Mouse (Mus musculus) neural tube, embryonic 13.5 days (tissue): ENCODE results near the gene Phospho1. TPM values are rescaled to one million over a fixed set of nuclear protein-coding genes. Genes with fewer than 3 reads are reported as not detected.
"Not testable (repeated sequence)": the region's sequence is repeated elsewhere in the genome, so short reads cannot be mapped to it uniquely, and the experiment has no call there.

Experiments used
- ATAC-seq: fragments of 200-750 bp; cut with Nextera tagmentation; 2 replicates; pipeline ENCODE4 v1.8.0; 2017; ENCODE audit warnings: low read depth, mild to moderate bottlenecking, moderate TSS enrichment, moderate library complexity
- H3K27ac ChIP-seq: fragments of 300-500 bp; sonication (generic); replicated peaks from 2 replicates; pipeline ENCODE4 v1.5.1; 2015; ENCODE audit warnings: moderate library complexity, mild to moderate bottlenecking, inconsistent platforms
- H3K27me3 ChIP-seq: fragments of 300-500 bp; sonication (generic); 2 replicates; pipeline ENCODE4 v1.6.1; 2015; ENCODE audit warnings: mild to moderate bottlenecking, inconsistent platforms
- H3K36me3 ChIP-seq: fragments of 300-500 bp; sonication (generic); 2 replicates; pipeline ENCODE4 v1.6.1; 2015; ENCODE audit warnings: mild to moderate bottlenecking, inconsistent platforms
- H3K4me1 ChIP-seq: fragments of 300-500 bp; sonication (generic); replicated peaks from 2 replicates; pipeline ENCODE4 v1.6.1; 2015; ENCODE audit warnings: inconsistent platforms
- H3K4me2 ChIP-seq: fragments of 300-500 bp; sonication (generic); 2 replicates; pipeline ENCODE4 v1.6.1; 2015; ENCODE audit warnings: inconsistent platforms, mild to moderate bottlenecking, moderate library complexity
- H3K4me3 ChIP-seq: fragments of 300-500 bp; sonication (generic); 2 replicates; pipeline ENCODE4 v1.5.1; 2015; ENCODE audit warnings: mild to moderate bottlenecking, inconsistent platforms
- H3K9ac ChIP-seq: fragments of 300-500 bp; sonication (generic); 2 replicates; pipeline ENCODE4 v1.6.1; 2015; ENCODE audit warnings: moderate library complexity, mild to moderate bottlenecking, inconsistent platforms
- H3K9me3 ChIP-seq: fragments of 300-500 bp; sonication (generic); 2 replicates; pipeline ENCODE4 v1.6.1; 2016; ENCODE audit warnings: inconsistent platforms
- WGBS: fragments of 180-500 bp; shearing (Covaris S2); methylation state at CpG from one replicate; pipeline ENCODE4 v1.1.7; 2015; 5-methylcytosine and 5-hydroxymethylcytosine counted together
- polyA plus RNA-seq: library from polyadenylated mRNA; unstranded; fragments of >200 nt; fragmentation: Nextera tagmentation; extraction: Ambion mirVana; gene quantifications from 2 replicates; pipeline ENCODE4 v1.2.1, GENCODE M21; 2015

The Phospho1 gene
- polyA plus RNA-seq, 1 experiment from 2014 or later: not detected

DNA sequence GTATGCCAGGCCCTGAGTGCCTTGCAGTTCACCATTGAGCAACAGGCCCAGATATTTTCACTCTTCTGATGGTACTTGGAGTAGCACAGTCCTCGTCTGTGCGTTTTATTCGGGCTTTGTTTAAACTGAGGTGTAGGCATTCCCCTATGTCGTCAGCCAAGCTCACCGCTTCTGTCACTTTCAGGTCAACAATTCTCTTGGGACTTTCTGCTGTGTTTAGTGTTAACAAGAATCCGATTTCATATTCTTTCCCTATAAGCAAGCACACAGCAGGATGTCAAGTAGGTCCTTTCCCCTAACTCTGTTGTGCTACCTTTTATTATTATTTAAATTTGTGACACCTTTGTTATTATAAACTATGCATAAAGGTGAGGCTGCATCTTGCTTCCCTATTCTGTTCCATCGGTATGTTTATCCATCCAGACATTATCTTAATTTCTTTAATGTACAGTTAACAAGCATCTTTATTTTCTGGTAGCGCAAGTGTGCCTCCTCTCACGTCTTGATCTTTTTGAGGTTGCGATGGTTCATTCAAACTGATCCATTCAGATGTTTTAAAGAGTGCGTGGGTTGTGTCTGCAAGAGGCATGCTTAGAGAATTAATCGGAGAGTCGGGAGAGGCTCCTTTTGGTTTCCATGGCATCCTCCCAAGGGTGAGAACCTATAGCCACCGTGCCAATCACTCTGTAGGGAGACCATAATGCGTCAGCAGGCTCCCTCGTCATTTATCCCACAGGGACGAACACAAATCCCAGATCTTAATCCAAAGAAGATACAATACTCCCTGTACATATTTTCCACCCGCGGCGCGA, 33.6 kb downstream of the Phospho1 start:
- Histone ChIP-seq H3K9me3 (no peaks in the 10 kb centered on the region), H3K4me1 (peaks cover 20% of the 10 kb centered on the region), H3K36me3 (no peaks in the 10 kb centered on the region), H3K9ac (peak overlapping the region; percentile 67), H3K27me3 (no peaks in the 10 kb centered on the region), H3K27ac (peak overlapping the region; percentile 93), H3K4me2 (peak overlapping the region; percentile 75), H3K4me3 (peak overlapping the region; percentile 76)
- WGBS: 16% methylated on average over 21 of the region's 21 CpGs
- peak; percentile 34; the same call in 1 of the 2 replicates for ATAC-seq

DNA sequence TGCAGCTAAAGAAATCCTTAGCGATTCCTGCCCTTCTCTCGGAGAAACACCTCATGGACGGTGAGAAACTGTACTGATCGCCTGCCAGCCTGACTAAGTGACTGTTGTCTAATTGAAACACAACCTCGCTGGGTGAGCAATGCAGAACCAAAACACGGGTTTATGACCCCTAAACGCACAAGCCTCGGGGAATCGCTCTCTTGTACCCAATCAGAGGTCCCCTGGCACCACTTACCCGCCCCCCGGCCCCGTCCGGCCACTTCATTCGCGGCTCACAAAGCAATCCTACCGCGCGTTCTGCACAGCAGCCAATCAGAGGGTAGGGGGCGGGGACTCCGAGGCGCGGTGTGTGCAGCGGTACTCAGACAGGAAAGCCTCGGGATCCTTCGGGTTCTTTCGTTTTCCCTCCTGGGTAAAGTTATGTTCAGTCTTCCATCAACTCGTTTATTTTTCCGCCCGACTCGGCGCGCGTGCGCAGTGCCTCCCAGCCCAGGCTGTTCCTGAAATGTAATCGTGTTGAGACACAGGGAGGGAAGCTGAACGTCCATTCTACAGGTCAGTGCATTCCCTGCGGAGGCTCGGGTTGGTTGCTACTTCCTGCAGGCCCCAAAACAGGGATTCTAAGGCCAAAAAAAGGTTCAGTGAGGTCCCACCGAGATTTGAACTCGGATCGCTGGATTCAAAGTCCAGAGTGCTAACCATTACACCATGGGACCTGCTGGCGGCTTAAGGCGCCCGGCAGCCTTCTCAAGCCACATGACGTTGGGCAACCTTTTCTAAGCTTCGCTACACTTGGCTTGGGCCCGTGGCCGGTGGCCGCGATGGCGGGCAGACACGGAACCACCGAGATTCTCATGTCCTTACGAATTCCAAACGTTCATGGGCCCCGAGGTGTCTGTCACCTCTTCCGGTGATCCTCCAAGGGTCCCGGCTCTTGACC, 34.5 kb downstream of the Phospho1 start:
- H3K9me3 ChIP-seq: no peaks in the 10 kb centered on the region
- WGBS: under 1% methylated on average over 58 of the region's 58 CpGs
- H3K9ac ChIP-seq: peak overlapping the region; percentile 67
- H3K27me3 ChIP-seq: no peaks in the 10 kb centered on the region
- peaks cover 20% of the 10 kb centered on the region for H3K4me1 ChIP-seq
- peak overlapping the region; percentile 93 for H3K27ac ChIP-seq
- H3K36me3 ChIP-seq: no peaks in the 10 kb centered on the region
- H3K4me2 ChIP-seq: peak overlapping the region; percentile 75
- peak overlapping the region; percentile 76 for H3K4me3 ChIP-seq
- ATAC-seq: peak; percentile 99

DNA sequence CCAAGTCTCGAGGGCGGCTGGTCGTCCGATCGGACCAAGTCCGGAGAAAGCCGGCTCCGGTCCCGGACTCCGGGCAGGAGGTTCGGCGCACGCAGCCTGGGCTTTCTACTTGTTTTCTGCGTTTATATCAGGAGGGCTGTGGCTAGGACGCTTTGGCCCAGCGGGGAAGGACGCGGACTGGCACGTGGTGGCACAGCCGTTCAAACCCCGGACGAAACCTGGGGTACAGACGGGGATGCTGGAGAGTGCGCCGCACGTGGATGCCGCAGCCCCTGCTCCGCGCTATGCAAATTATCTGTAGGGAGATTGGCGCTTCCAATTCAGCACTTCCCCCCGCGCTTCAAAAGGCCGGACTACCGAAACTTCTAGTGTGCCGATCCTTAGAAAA, 35.2 kb downstream of the Phospho1 start:
- under 1% methylated on average over 35 of the region's 35 CpGs for WGBS

DNA sequence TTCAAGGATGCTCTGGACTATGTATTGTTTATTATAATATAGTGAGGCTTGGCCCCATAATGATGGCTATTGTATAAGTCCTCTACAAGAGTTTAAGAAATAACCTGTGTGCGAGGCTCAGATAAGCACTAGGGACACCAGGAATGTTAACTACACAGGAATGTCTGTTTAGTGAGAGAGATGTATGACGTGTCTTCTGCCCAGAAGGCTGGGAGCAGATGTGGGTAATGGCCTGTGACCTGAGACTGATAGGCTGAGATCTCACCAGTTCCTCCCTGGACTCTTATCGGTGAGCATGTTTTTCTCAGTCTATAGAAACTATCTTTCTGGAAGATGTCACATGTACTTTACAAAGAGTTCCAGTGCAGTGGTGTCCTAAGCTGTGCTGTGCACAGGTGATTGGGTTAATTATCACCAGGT, 35.8 kb downstream of the Phospho1 start:
- Histone ChIP-seq H3K4me2 (peak overlapping the region; percentile 75), H3K4me1 (peaks cover 20% of the 10 kb centered on the region), H3K4me3 (peak overlapping the region; percentile 76), H3K27ac (no peak overlapping the region; the same call in 1 of the 2 replicates), H3K9me3 (no peaks in the 10 kb centered on the region), H3K27me3 (no peaks in the 10 kb centered on the region), H3K36me3 (no peaks in the 10 kb centered on the region), H3K9ac (peak overlapping the region; percentile 67)
- WGBS: 21% methylated on average over 3 of the region's 3 CpGs
- ATAC-seq: no peak

More for the DNA sequence above, 35.2 kb downstream of the Phospho1 start:
- Histone ChIP-seq H3K36me3 (no peaks in the 10 kb centered on the region), H3K27ac (peak overlapping the region; percentile 93), H3K9ac (peak overlapping the region; percentile 67), H3K27me3 (no peaks in the 10 kb centered on the region), H3K4me1 (peaks cover 20% of the 10 kb centered on the region), H3K9me3 (no peaks in the 10 kb centered on the region), H3K4me2 (peak overlapping the region; percentile 75), H3K4me3 (peak overlapping the region; percentile 76)
- ATAC-seq: peak; percentile 75

DNA sequence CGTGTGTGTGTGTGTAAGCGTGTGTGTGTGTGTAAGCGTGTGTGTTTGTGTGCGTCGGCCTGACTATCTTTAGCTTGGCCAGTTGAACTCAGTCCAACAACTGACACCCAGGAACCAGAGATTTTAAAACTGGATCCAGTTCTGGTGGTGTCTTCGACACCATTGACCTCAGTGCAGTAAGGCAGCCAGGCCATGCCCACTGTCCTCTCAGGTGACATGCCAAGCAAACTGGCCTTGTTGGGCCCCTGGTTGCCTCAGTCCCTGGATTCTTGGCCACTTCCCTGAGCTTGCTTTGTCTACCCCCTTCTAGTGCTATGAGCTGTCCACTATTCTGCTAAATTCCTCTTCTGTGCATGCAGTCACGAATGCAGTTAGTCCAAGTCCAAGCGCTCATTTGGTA, 37.1 kb downstream of the Phospho1 start:
- Histone ChIP-seq H3K27ac (no peak overlapping the region), H3K4me2 (no peak overlapping the region), H3K9me3 (no peaks in the 10 kb centered on the region), H3K9ac (no peak overlapping the region), H3K4me3 (no peak overlapping the region), H3K27me3 (no peaks in the 10 kb centered on the region), H3K36me3 (no peaks in the 10 kb centered on the region), H3K4me1 (peaks cover 20% of the 10 kb centered on the region)
- WGBS: 93% methylated on average over 8 of the region's 8 CpGs
- no peak for ATAC-seq

DNA sequence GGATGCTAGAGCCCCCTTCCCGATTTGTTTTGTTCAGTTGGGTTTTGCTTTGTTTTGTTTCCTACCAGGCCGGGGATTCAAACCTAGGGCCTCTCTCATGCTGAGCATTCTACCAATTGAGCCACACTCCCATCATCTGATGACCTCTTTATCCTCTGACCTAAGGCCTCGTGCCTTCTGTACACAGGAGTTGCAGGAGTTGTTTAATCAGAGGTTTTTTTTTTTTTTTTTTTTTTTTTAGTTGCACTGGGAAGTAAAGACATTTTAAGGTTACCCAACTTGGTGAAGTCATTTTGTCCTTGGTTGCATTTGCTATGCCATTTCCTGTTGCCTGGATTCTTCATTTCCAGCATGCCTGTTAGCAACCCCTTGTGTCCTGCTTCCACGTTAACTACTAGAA, 45.1 kb downstream of the Phospho1 start:
- H3K4me2 ChIP-seq: no peak overlapping the region
- H3K27me3 ChIP-seq: no peaks in the 10 kb centered on the region
- no peaks in the 10 kb centered on the region for H3K9me3 ChIP-seq
- no peak for ATAC-seq
- no peak overlapping the region for H3K4me3 ChIP-seq
- no peak overlapping the region for H3K9ac ChIP-seq
- H3K4me1 ChIP-seq: no peaks in the 10 kb centered on the region
- no peak overlapping the region for H3K27ac ChIP-seq
- 77% methylated on average over 4 of the region's 4 CpGs for whole genome bisulfite sequencing
- H3K36me3 ChIP-seq: no peaks in the 10 kb centered on the region

DNA sequence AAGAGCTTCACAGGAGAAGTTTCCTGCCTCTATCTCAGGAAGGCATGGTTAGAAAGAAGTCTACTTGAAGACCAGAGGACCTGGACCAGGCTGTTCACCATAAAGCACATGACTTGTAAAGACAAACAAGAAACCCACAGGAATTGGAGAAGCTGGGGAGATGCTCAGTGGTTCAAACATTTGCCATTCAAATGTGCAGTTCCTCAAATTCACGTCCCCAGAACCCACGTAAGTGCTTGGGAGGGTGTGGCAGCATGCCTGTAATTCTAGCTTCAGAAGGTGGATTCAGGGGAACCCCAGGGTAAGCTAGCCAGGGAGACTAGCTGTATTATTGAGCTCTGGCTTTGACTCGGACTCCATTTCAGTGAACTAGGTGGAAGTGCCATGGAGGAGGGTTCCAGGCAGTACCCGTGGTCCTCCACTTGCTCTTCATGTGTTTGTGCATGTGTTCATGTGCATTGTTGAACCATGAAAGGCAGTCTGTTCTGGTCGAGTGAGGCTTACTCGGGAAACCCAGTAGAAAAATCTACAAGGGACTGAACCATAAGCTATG, 45.7 kb downstream of the Phospho1 start:
- Histone ChIP-seq H3K9me3 (no peaks in the 10 kb centered on the region), H3K4me3 (no peak overlapping the region), H3K27ac (no peak overlapping the region), H3K4me2 (no peak overlapping the region), H3K27me3 (no peaks in the 10 kb centered on the region), H3K9ac (no peak overlapping the region), H3K36me3 (no peaks in the 10 kb centered on the region), H3K4me1 (no peaks in the 10 kb centered on the region)
- no peak for ATAC-seq
- WGBS: 76% methylated on average over 6 of the region's 6 CpGs

DNA sequence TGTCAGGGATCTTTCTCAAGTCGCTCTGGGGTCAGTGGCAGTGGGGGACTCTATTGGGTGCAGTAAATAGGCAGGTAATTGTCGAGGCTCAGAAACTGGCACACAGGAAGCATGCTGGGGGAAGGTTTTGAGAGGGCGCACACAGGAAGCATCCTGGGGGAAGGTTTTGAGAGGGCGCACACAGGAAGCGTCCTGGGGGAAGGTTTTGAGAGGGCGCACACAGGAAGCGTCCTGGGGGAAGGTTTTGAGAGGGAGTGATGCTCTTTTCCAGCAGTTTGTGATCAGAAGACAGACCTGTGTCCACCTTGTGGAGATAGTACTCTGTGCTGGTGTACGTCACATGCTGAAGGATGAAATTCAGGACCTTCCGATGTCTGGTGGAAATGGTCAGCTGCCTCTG, 51.5 kb downstream of the Phospho1 start:
- ATAC-seq: no peak
- Histone ChIP-seq H3K9ac (no peak overlapping the region), H3K4me1 (no peaks in the 10 kb centered on the region), H3K36me3 (no peaks in the 10 kb centered on the region), H3K27ac (no peak overlapping the region), H3K4me3 (peak overlapping the region; percentile 9; the same call in 1 of the 2 replicates), H3K9me3 (no peaks in the 10 kb centered on the region), H3K27me3 (no peaks in the 10 kb centered on the region), H3K4me2 (peak overlapping the region; percentile 30)
- 31% methylated on average over 9 of the region's 9 CpGs for WGBS

DNA sequence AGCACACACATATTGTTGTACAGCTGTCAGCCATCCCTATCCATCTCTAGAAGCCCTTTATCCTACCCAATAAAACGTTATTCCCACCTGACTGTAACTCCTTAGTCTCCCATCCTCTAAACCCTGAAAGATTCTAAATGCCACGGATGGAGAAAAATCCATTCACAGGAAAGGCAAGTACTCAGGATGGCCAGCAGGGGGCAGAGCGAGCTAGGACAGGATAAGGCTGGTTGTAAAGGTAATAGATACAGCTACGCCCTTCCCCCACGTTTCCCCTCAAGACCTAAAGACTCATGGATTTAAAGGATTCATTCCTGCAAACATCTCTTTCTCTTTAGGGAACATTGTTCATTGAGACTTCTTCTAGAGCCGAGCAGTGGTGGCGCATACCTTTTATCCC, 52.0 kb downstream of the Phospho1 start:
- no peaks in the 10 kb centered on the region for H3K9me3 ChIP-seq
- H3K27ac ChIP-seq: no peak overlapping the region
- H3K27me3 ChIP-seq: no peaks in the 10 kb centered on the region; the same call in 1 of the 2 replicates
- H3K36me3 ChIP-seq: no peaks in the 10 kb centered on the region
- no peak overlapping the region for H3K9ac ChIP-seq
- H3K4me1 ChIP-seq: no peaks in the 10 kb centered on the region
- WGBS: 27% methylated on average over 7 of the region's 7 CpGs
- H3K4me3 ChIP-seq: peak overlapping the region; percentile 9; the same call in 1 of the 2 replicates
- no peak for ATAC-seq
- H3K4me2 ChIP-seq: peak overlapping the region; percentile 30

DNA sequence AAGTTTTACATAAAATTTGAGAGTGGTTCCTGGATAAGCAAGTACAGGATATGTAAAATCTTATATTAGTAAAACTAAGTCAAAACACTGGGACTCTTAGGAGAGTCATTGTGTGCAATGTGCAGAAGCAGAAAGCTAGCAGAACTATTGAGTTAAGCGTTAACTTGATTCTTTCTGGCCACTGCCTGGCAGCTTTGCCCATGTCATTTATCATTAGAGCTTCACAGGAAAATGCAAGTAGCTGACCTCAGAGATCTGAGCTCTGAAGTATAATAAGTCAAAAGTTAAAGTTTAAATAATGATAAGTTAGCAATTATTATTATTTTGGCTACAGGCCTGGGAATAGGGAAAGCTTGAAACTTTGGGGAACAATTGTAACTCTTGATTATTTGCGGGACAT, 55.6 kb downstream of the Phospho1 start:
- H3K4me3 ChIP-seq, H3K9me3 ChIP-seq, H3K4me2 ChIP-seq, H3K36me3 ChIP-seq, H3K4me1 ChIP-seq, H3K27ac ChIP-seq, H3K9ac ChIP-seq, ATAC-seq, H3K27me3 ChIP-seq: not testable (repeated sequence)
- WGBS: 83% methylated on average over 2 of the region's 2 CpGs
